Mouse (Mus musculus) hindbrain, embryonic 14.5 days (tissue): Measurements from ENCODE around the gene Esr1. TPM values are rescaled to one million over a fixed set of nuclear protein-coding genes. Genes with fewer than 3 reads are reported as not detected.

Experiments used
- ATAC-seq: fragments of 200-750 bp; cut with Nextera tagmentation; 2 replicates; pipeline ENCODE4 v1.8.0; 2017; ENCODE audit warnings: moderate number of reproducible peaks, mild to moderate bottlenecking, moderate TSS enrichment, moderate library complexity; ENCODE audit not compliant: low FRiP score
- DNase-seq: peaks from one replicate; pipeline ENCODE4 v3.0.0-alpha.2; 2015; ENCODE audit warnings: low spot score
- H3K27ac ChIP-seq: fragments of 300-500 bp; sonication (generic); 2 replicates; pipeline ENCODE4 v1.5.1; 2014; ENCODE audit warnings: mild to moderate bottlenecking, moderate library complexity
- H3K27me3 ChIP-seq: fragments of 300-500 bp; sonication (generic); 2 replicates; pipeline ENCODE4 v1.6.1; 2014; ENCODE audit warnings: mild to moderate bottlenecking, low read length, mixed read lengths; ENCODE audit not compliant: control insufficient read depth, insufficient read depth
- H3K36me3 ChIP-seq: fragments of 300-500 bp; sonication (generic); replicated peaks from 2 replicates; pipeline ENCODE4 v1.6.1; 2014; ENCODE audit not compliant: control insufficient read depth, insufficient read depth
- H3K4me1 ChIP-seq: fragments of 300-500 bp; sonication (generic); replicated peaks from 2 replicates; pipeline ENCODE4 v1.6.1; 2014; ENCODE audit warnings: antibody characterized with exemption, low read length, mixed read lengths; ENCODE audit not compliant: control insufficient read depth, insufficient read depth
- H3K4me2 ChIP-seq: fragments of 300-500 bp; sonication (generic); replicated peaks from 2 replicates; pipeline ENCODE4 v1.6.1; 2014; ENCODE audit warnings: mild to moderate bottlenecking, moderate library complexity
- H3K4me3 ChIP-seq: fragments of 300-500 bp; sonication (generic); replicated peaks from 2 replicates; pipeline ENCODE4 v1.5.1; 2014; ENCODE audit warnings: mild to moderate bottlenecking, low read length
- H3K9ac ChIP-seq: fragments of 300-500 bp; sonication (generic); 2 replicates; pipeline ENCODE4 v1.6.1; 2014
- H3K9me3 ChIP-seq: fragments of 300-500 bp; sonication (generic); 2 replicates; pipeline ENCODE4 v1.6.1; 2016; ENCODE audit warnings: low read length; ENCODE audit not compliant: control insufficient read depth
- WGBS: fragments of 180-500 bp; shearing (Covaris S2); extraction: QIAGEN DNeasy Blood & Tissue Kit; methylation state at CpG from one replicate; pipeline ENCODE4 v1.1.7; 2014; 5-methylcytosine and 5-hydroxymethylcytosine counted together
- polyA plus RNA-seq: library from polyadenylated mRNA; unstranded; fragments of >200 nt; fragmentation: Nextera tagmentation; extraction: Ambion mirVana; gene quantifications from 2 replicates; pipeline ENCODE4 v1.2.1, GENCODE M21; 2014

Esr1 gene
- polyA plus RNA-seq, 1 experiment from 2014 or later = 0.27 TPM

DNA sequence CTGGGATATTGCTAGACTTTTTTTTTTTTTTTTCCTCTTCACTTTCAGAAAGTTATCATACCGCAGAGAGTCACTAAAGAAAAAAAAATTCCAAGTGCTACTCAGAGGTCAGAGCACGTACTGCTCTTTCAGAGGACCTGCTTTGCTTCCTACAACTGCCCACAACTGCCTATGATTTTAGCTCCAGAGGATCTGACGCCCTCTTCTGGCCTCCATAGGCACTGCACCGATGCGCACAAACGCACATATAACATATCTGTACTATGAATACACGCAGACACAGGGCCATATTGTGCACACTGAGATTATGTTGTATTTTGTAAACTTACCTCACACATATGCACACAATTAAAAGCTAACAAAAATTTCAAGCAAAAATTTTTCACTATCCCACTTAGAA lies 15.0 kb downstream of the Esr1 start:
- Histone ChIP-seq H3K27me3 (no peaks in the 10 kb centered on the region), H3K9me3 (no peaks in the 10 kb centered on the region), H3K36me3 (no peaks in the 10 kb centered on the region), H3K4me2 (no peak overlapping the region), H3K27ac (no peak overlapping the region), H3K4me1 (no peaks in the 10 kb centered on the region), H3K9ac (no peak overlapping the region), H3K4me3 (no peak overlapping the region)
- no peak for ATAC-seq
- WGBS = 85% methylated on average over 7 of the region's 7 CpGs
- DNase-seq = no peak

GRCm38 (mm10) chr10:4626996-4627395 lies 15.6 kb downstream of the Esr1 start:
- Histone ChIP-seq H3K36me3 (no peaks in the 10 kb centered on the region), H3K9me3 (no peaks in the 10 kb centered on the region), H3K27ac (no peak overlapping the region), H3K4me2 (no peak overlapping the region), H3K4me3 (no peak overlapping the region), H3K9ac (no peak overlapping the region), H3K4me1 (no peaks in the 10 kb centered on the region), H3K27me3 (no peaks in the 10 kb centered on the region)
- DNase-seq = no peak
- no peak for ATAC-seq
- WGBS = 92% methylated on average over 8 of the region's 8 CpGs

DNA sequence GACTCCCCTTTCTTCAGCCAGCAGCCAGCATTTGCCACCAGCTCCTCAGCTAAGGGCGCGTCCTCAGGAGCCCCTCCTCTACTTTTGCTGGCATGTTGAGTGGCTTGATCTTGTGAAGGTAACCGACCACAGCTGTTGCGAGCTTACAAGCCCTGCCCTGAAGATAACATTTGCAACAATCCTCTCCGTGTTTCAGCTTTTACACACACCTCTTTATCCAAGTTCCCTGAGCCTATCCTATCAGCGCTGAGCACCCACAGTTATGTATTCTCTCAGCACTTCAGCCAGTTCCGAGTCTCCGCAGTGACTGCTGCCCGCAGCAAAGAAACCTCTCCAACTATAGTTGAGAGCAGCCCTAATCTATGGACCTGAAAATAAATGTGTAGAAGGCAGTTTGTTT lies 16.0 kb downstream of the Esr1 start:
- DNase-seq (no peak), ATAC-seq (no peak)
- Histone ChIP-seq H3K9ac (no peak overlapping the region), H3K4me3 (no peak overlapping the region), H3K9me3 (no peaks in the 10 kb centered on the region), H3K4me2 (no peak overlapping the region), H3K27ac (no peak overlapping the region), H3K36me3 (no peaks in the 10 kb centered on the region), H3K27me3 (no peaks in the 10 kb centered on the region), H3K4me1 (no peaks in the 10 kb centered on the region)
- 91% methylated on average over 9 of the region's 9 CpGs for WGBS

GRCm38 (mm10) chr10:4629314-4629713 lies 17.9 kb downstream of the Esr1 start:
- H3K4me2 ChIP-seq = no peak overlapping the region
- H3K9ac ChIP-seq = no peak overlapping the region
- no peaks in the 10 kb centered on the region for H3K27me3 ChIP-seq
- ATAC-seq = no peak
- H3K27ac ChIP-seq = no peak overlapping the region
- no peak for DNase-seq
- H3K36me3 ChIP-seq = no peaks in the 10 kb centered on the region
- no peaks in the 10 kb centered on the region for H3K9me3 ChIP-seq
- H3K4me1 ChIP-seq = no peaks in the 10 kb centered on the region
- no peak overlapping the region for H3K4me3 ChIP-seq

- ATAC-seq = no peak
- 84% methylated on average over 11 of the region's 11 CpGs for WGBS
- DNase-seq = no peak
- no peaks in the 10 kb centered on the region for H3K4me1 ChIP-seq
- no peak overlapping the region for H3K4me2 ChIP-seq
- H3K9ac ChIP-seq = no peak overlapping the region
- no peaks in the 10 kb centered on the region for H3K36me3 ChIP-seq
- no peaks in the 10 kb centered on the region for H3K27me3 ChIP-seq
- H3K27ac ChIP-seq = no peak overlapping the region
- H3K9me3 ChIP-seq = no peaks in the 10 kb centered on the region
- no peak overlapping the region for H3K4me3 ChIP-seq
Measured at GRCm38 (mm10) chr10:4632211-4632704, 20.9 kb downstream of the Esr1 start.

DNA sequence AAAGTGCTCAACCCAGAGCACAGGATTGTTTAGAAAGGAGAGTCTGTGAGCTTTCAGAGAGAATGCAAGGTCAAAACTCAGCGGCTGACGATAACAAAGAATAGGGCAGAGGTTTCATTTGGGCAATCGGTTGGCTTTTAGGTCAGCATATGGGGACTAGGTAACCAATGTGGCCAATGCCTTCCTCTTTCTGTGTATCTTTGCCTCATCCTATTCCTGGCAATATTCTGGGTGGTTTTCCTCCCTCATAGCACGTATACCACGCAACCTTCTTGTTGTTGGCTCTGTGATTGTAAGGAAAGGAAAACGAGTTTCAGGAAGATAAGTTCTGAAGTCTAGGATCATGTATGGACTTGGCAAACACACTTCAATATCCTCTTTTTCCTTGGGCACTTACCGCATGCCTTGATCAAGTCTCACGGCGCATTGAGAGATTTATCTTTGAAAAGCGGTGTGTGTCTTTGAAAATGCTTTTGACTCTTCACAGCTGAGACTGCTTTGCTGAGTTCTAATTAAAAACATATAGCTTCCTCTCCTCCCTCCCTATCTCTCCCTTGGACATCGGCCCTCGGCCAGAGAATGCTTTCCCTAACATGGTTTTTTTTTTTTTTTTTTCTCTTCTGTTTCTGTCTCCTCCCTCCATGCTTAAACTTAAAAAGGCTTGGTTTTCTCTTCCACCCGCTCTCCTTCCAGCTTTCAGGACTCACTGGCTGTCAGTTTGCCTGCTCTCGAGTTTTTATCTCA lies 22.1 kb downstream of the Esr1 start:
- H3K27me3 ChIP-seq = no peaks in the 10 kb centered on the region
- H3K4me2 ChIP-seq = no peak overlapping the region
- no peaks in the 10 kb centered on the region for H3K4me1 ChIP-seq
- no peak for ATAC-seq
- no peaks in the 10 kb centered on the region for H3K36me3 ChIP-seq
- no peak for DNase-seq
- no peak overlapping the region for H3K9ac ChIP-seq
- no peak overlapping the region for H3K27ac ChIP-seq
- H3K4me3 ChIP-seq = no peak overlapping the region
- H3K9me3 ChIP-seq = no peaks in the 10 kb centered on the region
- WGBS = 79% methylated on average over 14 of the region's 14 CpGs

GRCm38 (mm10) chr10:4635740-4636139 lies 24.3 kb downstream of the Esr1 start:
- H3K36me3 ChIP-seq = no peaks in the 10 kb centered on the region

GRCm38 (mm10) chr10:4646074-4646473 lies 34.7 kb downstream of the Esr1 start:
- H3K4me2 ChIP-seq = no peak overlapping the region
- DNase-seq (no peak), ATAC-seq (no peak)
- H3K36me3 ChIP-seq = no peaks in the 10 kb centered on the region
- H3K27ac ChIP-seq = no peak overlapping the region
- WGBS = 90% methylated on average over 7 of the region's 7 CpGs
- no peak overlapping the region for H3K4me3 ChIP-seq
- H3K9ac ChIP-seq = no peak overlapping the region
- H3K27me3 ChIP-seq = no peaks in the 10 kb centered on the region
- no peaks in the 10 kb centered on the region for H3K4me1 ChIP-seq
- no peaks in the 10 kb centered on the region for H3K9me3 ChIP-seq

More at GRCm38 (mm10) chr10:4635740-4636139, 24.3 kb downstream of the Esr1 start:
- Histone ChIP-seq H3K9ac (no peak overlapping the region), H3K4me3 (no peak overlapping the region), H3K27me3 (no peaks in the 10 kb centered on the region), H3K9me3 (no peaks in the 10 kb centered on the region), H3K4me1 (no peaks in the 10 kb centered on the region), H3K27ac (no peak overlapping the region), H3K4me2 (no peak overlapping the region)
- no peak for DNase-seq
- 89% methylated on average over 6 of the region's 6 CpGs for WGBS
- ATAC-seq = no peak

GRCm38 (mm10) chr10:4646851-4647250 lies 35.5 kb downstream of the Esr1 start:
- no peak for ATAC-seq
- Histone ChIP-seq H3K27me3 (no peaks in the 10 kb centered on the region), H3K4me3 (no peak overlapping the region), H3K4me1 (no peaks in the 10 kb centered on the region), H3K9me3 (no peaks in the 10 kb centered on the region), H3K36me3 (no peaks in the 10 kb centered on the region), H3K27ac (no peak overlapping the region), H3K4me2 (no peak overlapping the region), H3K9ac (no peak overlapping the region)
- 87% methylated on average over 9 of the region's 9 CpGs for WGBS
- DNase-seq = no peak

GRCm38 (mm10) chr10:4665380-4665779 lies 54.0 kb downstream of the Esr1 start:
- no peak overlapping the region for H3K4me3 ChIP-seq
- H3K9ac ChIP-seq = no peak overlapping the region
- no peak overlapping the region for H3K4me2 ChIP-seq
- H3K36me3 ChIP-seq = no peaks in the 10 kb centered on the region
- no peaks in the 10 kb centered on the region for H3K9me3 ChIP-seq
- H3K27ac ChIP-seq = no peak overlapping the region
- 83% methylated on average over 5 of the region's 5 CpGs for WGBS
- no peaks in the 10 kb centered on the region for H3K4me1 ChIP-seq
- ATAC-seq (no peak), DNase-seq (no peak)
- no peaks in the 10 kb centered on the region for H3K27me3 ChIP-seq
